Mouse (Mus musculus) regulatory T cell (primary cell): ENCODE results near the gene Ippk.

Source experiments
- in situ Hi-C: fragments of 300-600 bp; cut with MboI, MseI; formaldehyde crosslinking; loops from one replicate; pipeline ENCODE4 v1.15.1; 2025; ENCODE audit warnings: high pct_unique_total_duplicates

The Ippk gene

GRCm38 (mm10) chr13:49479399-49479798 lies 58.4 kb downstream of the Ippk start:
- in situ Hi-C loops = no loop called here

DNA sequence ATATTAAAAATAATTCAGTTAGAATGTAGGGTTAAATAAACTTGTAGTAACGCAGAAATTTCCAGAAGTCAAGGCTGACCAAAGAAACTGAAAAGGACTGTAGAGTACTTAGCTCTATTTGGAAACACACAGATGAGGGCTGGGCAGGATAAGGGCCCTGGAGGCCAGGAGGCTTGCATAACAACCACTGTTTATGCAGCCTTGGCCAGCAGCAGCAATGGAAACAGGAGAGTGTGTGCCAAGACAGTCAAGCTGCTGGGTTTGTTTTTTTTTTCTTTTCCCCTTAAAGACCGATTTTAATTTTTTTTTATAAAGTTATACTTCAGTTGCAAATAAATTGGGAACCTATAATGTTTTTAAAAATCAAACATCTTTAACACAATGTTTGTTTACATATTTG lies 59.0 kb downstream of the Ippk start:
- in situ Hi-C loops = no loop called here

DNA sequence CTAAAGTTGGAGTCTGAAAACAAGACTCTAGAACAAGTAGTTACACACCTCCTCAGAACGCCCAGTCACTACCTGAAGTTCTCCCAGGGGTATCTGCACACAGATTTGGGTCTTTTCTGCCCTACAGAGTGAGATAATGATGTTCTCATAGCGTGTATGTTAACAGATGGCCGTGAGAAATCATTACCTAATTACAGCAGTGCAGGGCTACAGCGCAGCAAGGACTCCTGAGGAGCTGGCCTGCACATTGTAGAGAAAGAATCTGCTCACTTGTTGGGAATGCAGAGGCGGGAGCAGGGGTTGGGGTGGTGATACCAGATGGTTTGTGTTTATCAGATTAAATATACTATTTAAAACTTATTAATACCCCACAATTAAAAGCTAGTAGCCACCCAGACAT lies 59.5 kb downstream of the Ippk start:
- in situ Hi-C loops = no loop called here

DNA sequence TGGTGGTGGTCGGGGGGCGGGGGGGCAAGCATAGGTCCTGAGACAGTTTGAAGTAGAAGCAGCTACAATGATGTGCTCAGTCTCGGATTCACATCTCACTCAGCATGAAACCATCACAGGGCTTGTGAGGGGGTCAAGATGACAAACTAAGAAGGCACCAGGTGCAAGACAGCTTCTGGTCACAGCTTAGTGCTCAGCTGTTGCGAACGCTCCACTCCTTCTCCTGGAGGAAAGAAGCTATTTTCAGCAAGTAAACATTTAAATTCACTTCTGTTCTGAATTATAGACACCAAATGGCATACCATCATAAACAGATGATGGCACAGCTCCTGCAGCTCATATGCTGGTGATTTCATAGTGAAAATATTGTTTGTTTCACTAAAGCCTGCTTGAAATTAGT lies 64.3 kb downstream of the Ippk start:
- in situ Hi-C loops = no loop called here

DNA sequence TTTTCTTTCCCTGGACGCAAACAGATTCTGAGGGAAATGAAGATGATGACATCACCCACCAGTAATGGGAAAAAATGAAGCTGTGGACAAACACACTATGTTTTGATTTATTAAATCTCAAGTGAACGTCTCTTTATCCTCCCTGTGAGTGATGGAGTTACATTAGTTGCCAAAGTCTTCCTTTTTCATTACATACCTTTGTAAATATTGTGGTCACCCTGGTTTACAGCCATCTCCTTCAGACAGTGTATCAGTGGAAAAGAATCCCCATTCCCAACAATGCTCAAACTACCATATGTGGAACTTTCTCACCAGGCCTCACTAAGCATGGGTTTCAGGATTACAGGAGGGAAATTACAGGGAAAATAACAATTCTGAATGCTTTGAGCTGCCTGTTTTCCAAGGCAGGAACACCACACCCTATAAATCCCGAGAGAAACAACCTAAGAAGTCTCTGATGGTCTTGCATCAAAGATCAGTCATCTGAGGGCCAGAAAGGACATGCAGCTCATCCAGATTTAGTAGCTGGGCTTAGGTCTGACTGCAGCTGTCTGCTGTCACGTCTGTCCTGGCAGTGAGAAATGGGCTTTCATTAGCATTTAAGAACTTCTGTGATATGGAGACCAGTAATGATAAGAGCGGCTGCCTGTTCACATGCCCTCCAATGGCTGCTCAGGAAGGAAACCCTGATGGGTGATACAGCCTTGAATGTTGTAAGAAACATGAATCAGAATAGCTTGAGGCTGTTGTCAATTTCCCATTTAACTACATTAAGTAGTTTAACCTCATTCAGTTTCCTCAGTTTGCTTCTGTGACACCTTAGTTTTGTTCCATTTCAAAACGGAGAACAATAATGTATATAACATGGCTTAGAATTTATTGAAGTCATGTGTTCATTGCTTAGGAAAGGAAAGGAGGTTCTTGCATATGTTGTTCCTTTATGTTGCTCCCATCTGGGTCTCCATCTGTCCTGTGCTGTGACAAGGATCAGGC lies 71.6 kb downstream of the Ippk start, which contains the start of gene Tes3-ps:
TSS of gene Tes3-ps (plus strand) at position 943 of the 993 bp plus-strand sequence.
- in situ Hi-C loops = no loop called here

- in situ Hi-C loops = no loop called here
Measured at GRCm38 (mm10) chr13:49504510-49504909, 83.5 kb downstream of the Ippk start, which contains the start of gene Ecm2. Gene Ecm2, plus strand, starts transcription at chr13:49504810.

DNA sequence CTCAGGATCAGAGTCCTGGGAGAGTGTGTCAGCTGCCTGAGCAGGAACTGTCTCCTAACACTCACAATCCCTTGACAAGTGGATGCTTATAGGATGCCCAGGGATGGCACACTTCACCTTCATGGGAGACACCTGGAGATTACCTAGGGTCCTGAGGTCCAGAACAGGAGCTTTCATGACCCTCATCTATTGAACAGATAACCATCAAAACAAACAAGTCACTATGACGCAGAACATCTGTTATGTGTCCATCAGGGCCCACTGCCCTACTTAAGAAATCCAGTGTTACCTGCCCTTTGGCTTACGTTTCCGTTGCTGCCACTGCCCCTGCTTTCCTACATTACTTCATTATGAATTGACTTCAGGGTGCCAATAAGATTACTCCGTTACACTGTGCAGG lies 84.7 kb downstream of the Ippk start:
- in situ Hi-C loops = no loop called here

GRCm38 (mm10) chr13:49507176-49507575 lies 86.1 kb downstream of the Ippk start:
- in situ Hi-C loops = no loop called here
